Mouse (Mus musculus) thymus, postnatal 0 days (tissue): ENCODE results near the gene Ksr1. TPM values are rescaled to one million over a fixed set of nuclear protein-coding genes. Genes with fewer than 3 reads are reported as not detected.

Experiments used
- DNase-seq: peaks from one replicate; pipeline ENCODE4 v3.0.0-alpha.2; 2015; ENCODE audit warnings: low spot score
- polyA plus RNA-seq: library from polyadenylated mRNA; unstranded; fragments of >200 nt; fragmentation: Nextera tagmentation; extraction: Ambion mirVana; gene quantifications from 2 replicates; pipeline ENCODE4 v1.2.1, GENCODE M21; 2015

Gene Ksr1
- polyA plus RNA-seq, 1 experiment from 2014 or later = 2.7 TPM

GRCm38 (mm10) chr11:79145283-79146265 is 633 bp downstream of the Ksr1 start:
- DNase-seq = peak; percentile 36

DNA sequence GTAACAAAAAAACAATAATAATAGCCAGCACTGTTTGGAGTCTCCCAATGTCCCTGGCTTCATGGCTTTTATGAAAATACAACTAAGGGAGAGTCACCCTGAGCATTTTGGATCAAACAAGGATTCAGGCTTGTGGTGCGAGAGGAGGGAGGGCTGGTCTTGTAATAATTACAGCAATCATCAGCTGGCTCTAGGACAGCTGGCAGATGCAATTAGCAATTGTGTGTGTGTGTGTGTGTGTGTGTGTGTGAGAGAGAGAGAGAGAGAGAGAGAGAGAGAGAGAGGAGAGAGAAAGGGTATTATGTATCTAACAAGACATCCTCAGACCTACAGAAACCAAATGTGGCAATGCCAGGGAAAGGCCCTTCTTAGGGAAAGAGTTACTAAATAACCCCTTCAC is 1.5 kb downstream of the Ksr1 start:
- DNase-seq = no peak

DNA sequence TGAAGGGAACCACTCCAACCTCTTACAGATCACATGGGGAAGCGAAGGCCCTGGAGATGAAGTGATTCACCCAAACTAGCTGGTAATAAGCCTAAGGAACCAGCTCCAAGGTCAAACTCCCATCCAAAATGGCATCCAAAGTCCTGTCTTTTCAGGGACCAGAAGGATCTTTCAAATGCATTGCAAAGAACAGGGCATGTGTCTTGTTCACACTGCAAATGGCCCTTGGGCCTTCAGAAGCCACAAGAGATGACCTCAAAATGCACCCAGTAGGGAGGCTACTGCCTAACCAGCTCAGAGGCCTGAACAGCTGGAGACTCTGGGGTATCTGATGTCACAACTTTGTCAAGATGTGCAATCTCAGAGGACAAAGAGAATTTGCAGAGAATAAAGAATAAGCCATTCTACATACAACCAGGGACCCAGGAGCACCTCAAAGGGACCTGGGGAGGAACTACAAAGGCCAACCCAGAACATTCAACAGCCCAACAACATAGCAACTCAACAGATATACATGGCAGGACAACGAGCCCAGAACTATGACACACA is 2.1 kb downstream of the Ksr1 start:
- DNase-seq = no peak

DNA sequence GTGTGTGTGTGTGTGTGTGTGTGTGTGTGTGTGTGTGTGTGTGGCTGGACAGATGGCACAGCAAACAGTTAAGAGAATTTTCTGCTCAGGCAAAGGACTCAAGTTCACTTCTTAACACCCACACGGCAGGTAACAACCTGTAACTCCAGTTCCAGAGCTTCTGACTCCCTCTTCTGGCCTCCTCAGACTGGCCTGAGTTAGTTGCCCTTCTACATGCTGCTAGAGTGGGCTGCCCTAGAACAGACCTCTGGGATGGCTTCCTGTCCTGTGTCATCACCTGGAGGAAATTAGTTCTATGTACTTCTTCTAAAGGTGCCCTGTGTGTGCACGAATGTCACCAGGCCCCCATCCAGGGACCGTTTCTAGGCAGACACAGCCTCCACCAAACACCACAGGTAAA is 2.9 kb downstream of the Ksr1 start:
- no peak for DNase-seq

DNA sequence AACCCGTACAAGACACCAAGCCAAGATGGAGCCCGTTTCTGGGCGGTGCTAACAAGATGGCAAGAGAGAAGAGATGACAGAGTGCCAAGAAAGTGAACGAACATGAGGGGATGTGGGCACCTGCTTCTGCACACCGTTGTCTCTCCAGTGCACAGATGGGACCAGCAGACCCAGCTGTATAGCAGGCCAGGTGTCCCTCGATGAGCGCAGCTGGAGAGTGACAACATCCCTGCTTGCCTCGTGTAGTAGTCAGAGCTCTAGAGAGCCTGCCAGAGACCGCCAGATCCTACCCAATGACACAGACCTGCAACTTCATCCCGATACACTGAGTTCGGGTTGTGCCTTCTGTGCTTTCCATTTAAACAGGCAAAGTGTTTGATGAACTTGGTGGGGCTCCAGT is 3.8 kb downstream of the Ksr1 start:
- DNase-seq = peak; percentile 86

GRCm38 (mm10) chr11:79141235-79142109 is 4.7 kb downstream of the Ksr1 start:
- DNase-seq = no peak

DNA sequence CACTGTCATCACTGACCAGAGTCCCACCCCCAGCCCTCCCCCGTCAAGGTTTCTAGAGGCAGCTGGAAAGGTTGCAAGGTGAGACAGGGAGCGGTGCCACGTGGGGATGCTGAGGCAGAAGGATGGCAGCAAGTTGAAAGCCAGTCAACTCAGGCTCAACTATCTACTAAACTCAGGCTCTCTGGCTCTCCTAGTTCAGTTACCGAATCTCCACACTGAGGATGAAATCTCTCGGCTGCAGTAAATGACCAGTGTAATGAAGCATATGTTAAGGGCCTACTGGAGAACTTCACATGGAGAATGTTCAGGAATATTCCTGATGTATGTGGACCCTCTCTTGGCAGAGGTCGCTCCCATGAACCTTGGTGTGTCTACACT is 5.7 kb downstream of the Ksr1 start:
- no peak for DNase-seq

DNA sequence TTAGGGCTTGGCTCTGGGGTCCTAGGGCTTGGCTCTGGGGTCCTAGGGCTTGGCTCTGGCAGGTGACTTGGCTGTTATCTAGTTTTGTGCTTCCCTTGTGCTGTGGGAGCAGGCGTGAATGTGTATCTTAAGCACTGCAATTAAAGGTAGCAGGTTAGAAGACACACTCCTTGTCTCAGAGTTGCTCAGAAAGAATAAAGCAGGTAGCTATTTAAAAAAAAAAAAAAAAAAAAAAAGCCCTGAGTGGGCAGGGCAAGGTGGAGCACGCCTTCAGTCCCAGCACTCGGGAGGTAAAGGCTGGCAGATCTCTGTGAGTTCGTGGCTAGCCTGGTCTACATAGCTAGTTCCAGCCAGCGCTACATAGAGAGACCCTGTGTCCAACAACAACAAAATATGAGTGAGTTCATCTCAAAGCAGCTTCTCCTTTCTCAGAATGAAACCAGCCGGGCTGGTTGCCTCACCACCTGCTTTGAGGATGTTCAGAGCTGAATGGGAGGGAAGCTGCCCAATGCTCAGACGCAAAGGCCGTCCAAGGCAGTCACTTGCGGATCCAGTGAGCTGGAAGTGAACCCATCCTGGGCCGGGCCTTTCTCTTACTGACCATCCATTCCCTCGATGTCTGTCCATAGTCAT is 6.2 kb downstream of the Ksr1 start:
- no peak for DNase-seq

DNA sequence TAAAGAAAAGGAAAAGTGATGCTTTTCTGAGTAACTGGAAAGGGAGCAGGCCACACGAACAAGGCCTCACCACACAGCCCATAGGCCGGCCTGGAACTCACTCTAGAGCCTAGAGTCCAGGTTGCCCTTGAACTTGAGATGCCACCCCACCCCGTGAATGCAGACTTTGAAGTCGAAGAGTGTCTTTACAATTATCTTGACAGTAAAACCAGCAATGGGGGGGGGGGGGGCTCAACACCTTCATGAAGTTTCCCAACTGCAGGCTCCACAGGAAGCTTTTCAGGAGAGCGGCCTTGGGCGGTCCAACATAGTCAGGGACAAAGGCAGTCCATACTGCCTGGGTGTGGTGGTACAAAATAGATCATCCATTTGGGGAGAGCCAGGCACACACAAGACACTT is 7.6 kb downstream of the Ksr1 start:
- DNase-seq = no peak

DNA sequence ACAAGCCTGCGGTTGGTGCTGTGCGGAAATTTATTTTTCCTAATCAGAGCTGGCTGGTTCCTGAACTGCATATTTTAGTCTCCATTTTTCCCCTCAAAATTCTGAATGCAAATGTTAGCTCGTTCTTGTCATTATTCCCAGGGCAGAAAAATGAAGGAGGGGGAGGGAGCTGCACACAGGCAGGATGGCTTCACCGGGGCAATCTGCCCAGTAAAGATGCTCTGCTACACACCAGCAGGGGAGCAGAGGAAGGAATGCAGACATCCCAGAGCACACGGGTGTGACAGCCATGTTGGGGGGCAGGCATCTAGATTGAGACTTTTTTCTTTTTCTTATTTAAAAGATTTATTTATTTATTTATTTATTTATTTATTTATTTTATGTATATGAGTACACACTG is 9.0 kb downstream of the Ksr1 start:
- no peak for DNase-seq

DNA sequence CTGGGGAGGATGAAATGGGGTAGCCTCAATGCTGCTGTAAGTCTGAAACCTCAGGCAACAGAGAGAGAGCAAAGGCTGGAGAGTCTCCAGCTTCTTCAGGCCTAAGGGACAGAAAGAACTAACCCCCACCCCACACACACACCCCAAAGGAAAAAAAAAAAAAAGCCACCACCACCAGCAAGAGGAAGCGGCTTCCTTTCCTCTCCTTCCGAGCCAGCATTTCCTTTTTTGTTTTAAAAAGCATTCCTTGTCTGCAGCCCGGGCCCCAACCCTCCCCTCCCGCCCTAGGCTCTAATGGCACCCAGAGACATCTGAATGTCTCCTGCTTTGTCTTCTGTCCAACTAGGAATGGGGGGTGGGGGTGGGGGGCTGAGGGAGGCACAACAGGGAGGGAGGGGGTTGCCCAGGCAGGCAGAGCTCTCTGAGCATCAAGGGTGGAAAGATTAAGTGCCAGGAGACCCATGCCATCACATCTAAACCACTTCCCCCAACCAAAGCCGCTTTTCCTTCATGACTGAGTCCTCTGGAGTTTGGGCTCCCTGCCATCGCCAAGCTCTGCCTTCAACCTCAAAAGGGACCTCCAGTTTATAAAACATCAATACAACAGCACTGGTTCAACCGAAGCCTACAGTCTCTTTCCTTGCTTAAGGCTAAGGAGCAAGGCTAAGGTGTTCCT is 10.4 kb downstream of the Ksr1 start:
- no peak for DNase-seq

DNA sequence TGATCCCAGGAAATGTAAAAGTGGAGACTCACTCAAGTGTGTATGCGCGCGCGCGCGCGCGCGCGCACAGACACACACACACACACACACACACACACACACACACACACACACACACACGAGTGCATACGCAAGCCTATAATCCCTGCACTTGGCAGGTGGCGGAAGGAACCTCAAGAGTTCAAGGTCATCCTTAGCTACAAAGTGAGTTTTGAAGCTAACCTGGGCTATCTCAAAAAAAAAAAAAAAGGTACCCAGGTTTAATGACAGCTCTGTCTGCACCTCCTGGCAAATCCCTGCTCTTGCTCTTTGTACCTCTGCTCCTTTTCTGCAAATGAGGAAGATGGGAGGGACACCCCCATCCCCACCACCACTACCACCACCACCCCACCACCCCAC is 11.1 kb downstream of the Ksr1 start:
- DNase-seq = no peak

GRCm38 (mm10) chr11:79134416-79135104 is 11.6 kb downstream of the Ksr1 start:
- no peak for DNase-seq

DNA sequence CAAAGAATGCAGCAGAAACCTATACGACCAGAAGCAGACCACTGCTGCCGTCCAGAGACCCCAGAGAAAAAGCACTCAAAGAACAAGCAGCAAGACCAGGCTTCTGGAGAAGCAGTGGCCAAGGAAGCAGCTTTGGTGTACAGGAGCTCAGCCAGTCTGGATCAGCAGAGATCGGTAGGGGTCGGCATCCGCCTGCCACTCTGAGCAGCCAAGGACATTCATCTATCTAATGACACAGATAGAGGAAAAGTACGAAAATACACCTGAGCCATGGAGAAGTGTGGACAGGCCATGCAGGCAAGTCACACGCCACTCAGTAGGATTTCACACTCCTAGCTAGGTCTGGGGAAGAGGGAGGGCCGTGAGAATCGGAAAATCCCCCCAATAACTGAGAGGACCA is 12.2 kb downstream of the Ksr1 start:
- no peak for DNase-seq

DNA sequence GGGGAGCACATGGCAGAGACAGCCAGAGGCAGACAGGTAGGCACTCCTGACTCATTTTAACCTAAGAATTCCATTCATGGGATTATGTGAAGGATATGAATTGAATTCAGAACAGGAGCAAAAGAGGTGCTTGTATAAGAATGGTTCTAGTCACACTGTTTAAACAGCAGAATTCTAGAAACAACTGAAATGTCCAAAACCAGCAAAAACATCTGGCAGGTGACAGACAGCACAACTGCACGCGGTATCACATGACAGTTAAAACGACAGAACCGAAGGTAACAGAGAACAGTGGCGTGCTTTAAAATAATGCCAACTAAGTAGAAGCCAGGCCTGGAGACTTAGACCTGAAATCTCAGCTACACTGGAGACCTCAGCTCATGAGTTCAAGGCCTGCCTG is 13.2 kb downstream of the Ksr1 start:
- DNase-seq = no peak

GRCm38 (mm10) chr11:79131949-79132411 is 14.2 kb downstream of the Ksr1 start:
- DNase-seq = no peak

DNA sequence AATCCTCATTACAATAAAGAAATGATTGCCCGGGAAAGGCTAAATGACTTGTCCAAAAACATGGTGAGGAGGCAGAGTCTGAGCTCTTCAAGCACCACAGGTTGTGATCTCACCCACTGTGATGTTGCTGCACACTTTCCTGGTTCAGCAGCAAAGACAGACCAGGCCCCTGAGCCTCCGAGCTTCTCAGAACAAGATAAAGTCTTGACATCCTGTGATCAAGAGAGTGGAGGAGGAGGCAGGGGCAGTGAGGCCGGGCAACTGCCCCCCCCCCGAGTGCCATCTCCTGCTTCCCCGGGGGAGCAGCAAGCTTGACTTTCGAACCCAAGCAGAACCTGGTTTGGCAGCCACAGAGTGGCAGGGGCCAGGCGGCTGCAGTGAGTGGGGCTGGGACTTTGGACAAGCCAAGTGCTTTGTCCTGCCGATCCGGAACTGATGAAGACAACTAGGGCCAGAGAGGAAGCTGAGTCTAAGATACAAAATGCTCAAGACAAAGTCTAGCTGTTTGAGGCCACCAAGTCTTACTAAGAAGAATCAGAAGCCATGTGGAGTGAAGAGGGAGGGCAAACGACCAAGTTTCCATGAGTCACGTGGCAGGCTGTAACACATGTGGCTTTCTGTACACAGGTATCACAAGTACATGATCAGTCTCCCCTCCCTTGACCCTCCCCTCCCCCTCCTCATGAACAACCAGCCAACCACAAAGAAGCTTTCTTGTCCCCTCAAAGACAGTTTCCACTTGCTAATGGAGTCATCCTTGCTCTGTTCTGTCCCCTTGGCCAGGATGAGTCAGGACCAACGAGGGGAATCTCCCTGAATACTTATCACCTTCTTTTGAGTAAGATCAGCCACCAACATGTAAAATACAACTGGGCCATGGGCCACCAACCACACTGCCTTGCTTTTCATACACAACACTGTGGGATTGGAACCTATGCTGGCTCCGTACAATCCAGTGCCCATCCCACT is 16.5 kb downstream of the Ksr1 start:
- peak; percentile 42 for DNase-seq

- no peak for DNase-seq
Measured at GRCm38 (mm10) chr11:79128233-79128632, 18.0 kb downstream of the Ksr1 start.

GRCm38 (mm10) chr11:79126963-79127362 is 19.2 kb downstream of the Ksr1 start:
- no peak for DNase-seq
